Mouse (Mus musculus): ENCODE measurements around the gene C5ar1.
A peak's percentile ranks its signal among the peaks of the same experiment; 100 is the strongest.

GRCm38 (mm10) chr7:16295321-16295900 lies 36.1 kb upstream of the C5ar1 start:
- TF ChIP-seq CTCF (IDR thresholded peaks at IDR 0.05; ENCODE audit: borderline replicate concordance, insufficient read depth, low read length) = no peak
- TF ChIP-seq POLR2A (IDR thresholded peaks at IDR 0.05; ENCODE audit: low read depth, low read length) = peak; percentile 64

All from embryonic fibroblast, embryonic 13.5 days (primary cell).